Mouse (Mus musculus): ENCODE measurements around the gene Ttc4. TPM values are rescaled to one million over a fixed set of nuclear protein-coding genes. Genes with fewer than 3 reads are reported as not detected.

The Ttc4 gene
- polyA plus RNA-seq, 1 experiment: 37.1 TPM

GRCm38 (mm10) chr4:106693841-106694430 lies 15.2 kb upstream of the Ttc4 start:
- TF ChIP-seq POLR2A (IDR thresholded peaks at IDR 0.05; ENCODE audit: borderline replicate concordance, extremely low read depth, low read depth, low read length): no peak
- TF ChIP-seq CTCF (IDR thresholded peaks at IDR 0.05; ENCODE audit: insufficient read depth, low read length): no peak
- Histone ChIP-seq H3K4me3 (replicated peaks; ENCODE audit: extremely low read depth, low read depth, low read length) (no peak overlapping the region), H3K4me1 (ENCODE audit: control insufficient read depth, insufficient read depth, low read length) (no peaks in the 10 kb centered on the region)
- WGBS: 79% methylated on average over 15 of the region's 15 CpGs
- no peak for DNase-seq

GRCm38 (mm10) chr4:106688636-106689296 lies 10.0 kb upstream of the Ttc4 start:
- Histone ChIP-seq H3K4me1 (ENCODE audit: control insufficient read depth, insufficient read depth, low read length) (no peaks in the 10 kb centered on the region), H3K4me3 (replicated peaks; ENCODE audit: extremely low read depth, low read depth, low read length) (no peak overlapping the region)
- DNase-seq: no peak
- 32% methylated on average over 3 of the region's 3 CpGs for WGBS
- TF ChIP-seq POLR2A (IDR thresholded peaks at IDR 0.05; ENCODE audit: borderline replicate concordance, extremely low read depth, low read depth, low read length): no peak
- no peak for TF ChIP-seq CTCF (IDR thresholded peaks at IDR 0.05; ENCODE audit: insufficient read depth, low read length)

- Histone ChIP-seq H3K4me1 (ENCODE audit: control insufficient read depth, insufficient read depth, low read length) (peaks cover 2% of the 10 kb centered on the region; the same call in 1 of the 2 replicates), H3K4me3 (replicated peaks; ENCODE audit: extremely low read depth, low read depth, low read length) (no peak overlapping the region)
- no peak for DNase-seq
- TF ChIP-seq POLR2A (IDR thresholded peaks at IDR 0.05; ENCODE audit: borderline replicate concordance, extremely low read depth, low read depth, low read length) (no peak), CTCF (IDR thresholded peaks at IDR 0.05; ENCODE audit: insufficient read depth, low read length) (no peak)
- WGBS: 36% methylated on average over 2 of the region's 2 CpGs
These were observed 2.2 kb upstream of the Ttc4 start for GRCm38 (mm10) chr4:106680955-106681354.

GRCm38 (mm10) chr4:106679152-106679551 lies 408 bp upstream of the Ttc4 start:
- Histone ChIP-seq H3K4me1 (ENCODE audit: control insufficient read depth, insufficient read depth, low read length) (peaks cover 2% of the 10 kb centered on the region; the same call in 1 of the 2 replicates), H3K4me3 (replicated peaks; ENCODE audit: extremely low read depth, low read depth, low read length) (no peak overlapping the region)
- WGBS: 40% methylated on average over 3 of the region's 3 CpGs
- no peak for TF ChIP-seq CTCF (IDR thresholded peaks at IDR 0.05; ENCODE audit: insufficient read depth, low read length)
- DNase-seq: no peak

- DNase-seq: no peak
- WGBS: 85% methylated on average over 5 of the region's 5 CpGs
- no peak overlapping the region for H3K4me3 ChIP-seq (replicated peaks; ENCODE audit: extremely low read depth, low read depth, low read length)
- peaks cover 2% of the 10 kb centered on the region; the same call in 1 of the 2 replicates for H3K4me1 ChIP-seq (ENCODE audit: control insufficient read depth, insufficient read depth, low read length)
- TF ChIP-seq POLR2A (IDR thresholded peaks at IDR 0.05; ENCODE audit: borderline replicate concordance, extremely low read depth, low read depth, low read length): no peak
- TF ChIP-seq CTCF (IDR thresholded peaks at IDR 0.05; ENCODE audit: insufficient read depth, low read length): no peak
These were observed 2.0 kb downstream of the Ttc4 start for GRCm38 (mm10) chr4:106676749-106677148.

- TF ChIP-seq POLR2A (IDR thresholded peaks at IDR 0.05; ENCODE audit: borderline replicate concordance, extremely low read depth, low read depth, low read length): no peak
- no peak for TF ChIP-seq CTCF (IDR thresholded peaks at IDR 0.05; ENCODE audit: insufficient read depth, low read length)
- Histone ChIP-seq H3K4me1 (ENCODE audit: control insufficient read depth, insufficient read depth, low read length) (no peaks in the 10 kb centered on the region), H3K4me3 (replicated peaks; ENCODE audit: extremely low read depth, low read depth, low read length) (no peak overlapping the region)
- 95% methylated on average over 2 of the region's 2 CpGs for WGBS
- DNase-seq: no peak
These were observed 12.2 kb downstream of the Ttc4 start for GRCm38 (mm10) chr4:106666546-106666945.

- no peak for TF ChIP-seq POLR2A (IDR thresholded peaks at IDR 0.05; ENCODE audit: borderline replicate concordance, extremely low read depth, low read depth, low read length)
- TF ChIP-seq CTCF (IDR thresholded peaks at IDR 0.05; ENCODE audit: insufficient read depth, low read length): no peak
- WGBS: 89% methylated on average over 10 of the region's 10 CpGs
- DNase-seq: no peak
- no peak overlapping the region for H3K4me3 ChIP-seq (replicated peaks; ENCODE audit: extremely low read depth, low read depth, low read length)
- H3K4me1 ChIP-seq (ENCODE audit: control insufficient read depth, insufficient read depth, low read length): no peaks in the 10 kb centered on the region
These were observed 13.1 kb downstream of the Ttc4 start for GRCm38 (mm10) chr4:106665673-106666072.

- H3K4me3 ChIP-seq (replicated peaks; ENCODE audit: extremely low read depth, low read depth, low read length): no peak overlapping the region
- H3K4me1 ChIP-seq (ENCODE audit: control insufficient read depth, insufficient read depth, low read length): no peaks in the 10 kb centered on the region
- 99% methylated on average over 2 of the region's 2 CpGs for WGBS
- TF ChIP-seq CTCF (IDR thresholded peaks at IDR 0.05; ENCODE audit: insufficient read depth, low read length) (no peak), POLR2A (IDR thresholded peaks at IDR 0.05; ENCODE audit: borderline replicate concordance, extremely low read depth, low read depth, low read length) (no peak)
- no peak for DNase-seq
These were observed 13.5 kb downstream of the Ttc4 start for GRCm38 (mm10) chr4:106665269-106665668.

GRCm38 (mm10) chr4:106664697-106665096 lies 14.0 kb downstream of the Ttc4 start:
- TF ChIP-seq CTCF (IDR thresholded peaks at IDR 0.05; ENCODE audit: insufficient read depth, low read length): no peak
- TF ChIP-seq POLR2A (IDR thresholded peaks at IDR 0.05; ENCODE audit: borderline replicate concordance, extremely low read depth, low read depth, low read length): no peak
- DNase-seq: no peak
- Histone ChIP-seq H3K4me1 (ENCODE audit: control insufficient read depth, insufficient read depth, low read length) (no peaks in the 10 kb centered on the region), H3K4me3 (replicated peaks; ENCODE audit: extremely low read depth, low read depth, low read length) (no peak overlapping the region)
- WGBS: 86% methylated on average over 6 of the region's 6 CpGs

- no peaks in the 10 kb centered on the region for H3K4me1 ChIP-seq (ENCODE audit: control insufficient read depth, insufficient read depth, low read length)
- no peak for DNase-seq
- TF ChIP-seq POLR2A (IDR thresholded peaks at IDR 0.05; ENCODE audit: borderline replicate concordance, extremely low read depth, low read depth, low read length): no peak
- no peak for TF ChIP-seq CTCF (IDR thresholded peaks at IDR 0.05; ENCODE audit: insufficient read depth, low read length)
- H3K4me3 ChIP-seq (replicated peaks; ENCODE audit: extremely low read depth, low read depth, low read length): no peak overlapping the region
- 80% methylated on average over 5 of the region's 5 CpGs for WGBS
These were observed 14.7 kb downstream of the Ttc4 start for GRCm38 (mm10) chr4:106663956-106664470.

Data from lung, adult 2 months (tissue).